Mouse (Mus musculus): ENCODE data around the gene Aamdc. TPM values are rescaled to one million over a fixed set of nuclear protein-coding genes. Genes with fewer than 3 reads are reported as not detected.

Aamdc gene
- total and polyA plus RNA-seq, 3 experiments = 11.9 to 13.2 (median 12.2) TPM

- H3K79me2 ChIP-seq (replicated peaks; ENCODE audit: control insufficient read depth, extremely low read depth, insufficient read depth, poor library complexity, severe bottlenecking) = no peaks in the 10 kb centered on the region
- H3K27me3 ChIP-seq (replicated peaks) = no peaks in the 10 kb centered on the region
- H3K27ac ChIP-seq (ENCODE audit: insufficient read depth, low read depth) = no peak overlapping the region
- TF ChIP-seq NELFE (IDR thresholded peaks at IDR 0.05; ENCODE audit: low read depth, low read length) = no peak
- TF ChIP-seq CHD2 (IDR thresholded peaks at IDR 0.05; ENCODE audit: low read length) = no peak
- no peak for TF ChIP-seq E2F4 (IDR thresholded peaks at IDR 0.05; ENCODE audit: insufficient replicate concordance, low read depth, low read length)
- no peak for TF ChIP-seq MEF2A (IDR thresholded peaks at IDR 0.05; ENCODE audit: borderline replicate concordance, low read depth, low read length)
- TF ChIP-seq ETS1 (conservative IDR thresholded peaks at IDR 0.05; ENCODE audit: low read depth, low read length) = no peak
- TF ChIP-seq ZNF384 (IDR thresholded peaks at IDR 0.05; ENCODE audit: low read depth, low read length) = no peak
- TF ChIP-seq KAT2A (IDR thresholded peaks at IDR 0.05; ENCODE audit: insufficient replicate concordance, low read length) = no peak
- no peak for TF ChIP-seq POLR2AphosphoS2 (IDR thresholded peaks at IDR 0.05; ENCODE audit: low read depth, low read length)
- TF ChIP-seq HCFC1 (IDR thresholded peaks at IDR 0.05; ENCODE audit: low read depth, low read length) = no peak
- no peak for TF ChIP-seq ELF1 (IDR thresholded peaks at IDR 0.05; ENCODE audit: low read depth, low read length)
- TF ChIP-seq TCF12 (IDR thresholded peaks at IDR 0.05; ENCODE audit: low read depth, low read length) = no peak
- no peak for TF ChIP-seq EP300 (IDR thresholded peaks at IDR 0.05; ENCODE audit: low read length)
- TF ChIP-seq GABPA (IDR thresholded peaks at IDR 0.05; ENCODE audit: insufficient replicate concordance, low read depth, low read length) = no peak
- TF ChIP-seq CTCF (conservative IDR thresholded peaks at IDR 0.05 in 1 of 2, IDR thresholded peaks at IDR 0.05 in 1 of 2; ENCODE audit: low read depth in 2 of 2, low read length in 2 of 2) = no peak
- TF ChIP-seq PAX5 (IDR thresholded peaks at IDR 0.05; ENCODE audit: low read length) = no peak
- no peak overlapping the region for H3K9ac ChIP-seq (ENCODE audit: insufficient read depth, low read depth)
- dilution Hi-C loops (cut with MboI; ENCODE audit: extremely low pct_ligation_motif_present, extremely low pct_unique_long_range_greater_than_20kb, low sequenced_read_pairs) (no loop called here), in situ Hi-C loops (cut with MboI; ENCODE audit: low pct_ligation_motif_present, low pct_unique_long_range_greater_than_20kb, low sequenced_read_pairs) (no loop called here)
- H3K9me3 ChIP-seq (replicated peaks; ENCODE audit: low read length) = no peaks in the 10 kb centered on the region
- H3K4me2 ChIP-seq (ENCODE audit: insufficient read depth, low read depth, poor library complexity, severe bottlenecking) = no peak overlapping the region
- no peak overlapping the region for H3K4me3 ChIP-seq (replicated peaks in 1 of 3; ENCODE audit: low read depth in 2 of 3, low read length in 2 of 3, poor library complexity in 1 of 3)
- peaks cover 60 to 95% of the 10 kb centered on the region in 2 experiments for H3K36me3 ChIP-seq (replicated peaks in 1 of 2; ENCODE audit: control insufficient read depth in 1 of 2, insufficient read depth in 1 of 2, low read length in 1 of 2)
- H3K4me1 ChIP-seq (ENCODE audit: control insufficient read depth in 1 of 2, insufficient read depth in 2 of 2) = no peaks in the 10 kb centered on the region
- no peak for DNase-seq (ENCODE audit: extremely low read depth)
These were observed 42.7 kb downstream of the Aamdc start for GRCm38 (mm10) chr7:97536571-97536970.

GRCm38 (mm10) chr7:97535531-97535930, 43.8 kb downstream of the Aamdc start:
- H3K36me3 ChIP-seq (replicated peaks in 1 of 2; ENCODE audit: control insufficient read depth in 1 of 2, insufficient read depth in 1 of 2, low read length in 1 of 2) = peaks cover 62 to 93% of the 10 kb centered on the region in 2 experiments

More at GRCm38 (mm10) chr7:97535531-97535930, 43.8 kb downstream of the Aamdc start:
- H3K9me3 ChIP-seq (replicated peaks; ENCODE audit: low read length) = peaks cover 3% of the 10 kb centered on the region
- no peak overlapping the region for H3K4me3 ChIP-seq (replicated peaks in 1 of 3; ENCODE audit: low read depth in 2 of 3, low read length in 2 of 3, poor library complexity in 1 of 3)
- no peak overlapping the region for H3K4me2 ChIP-seq (ENCODE audit: insufficient read depth, low read depth, poor library complexity, severe bottlenecking)
- H3K27ac ChIP-seq (ENCODE audit: insufficient read depth, low read depth) = no peak overlapping the region
- dilution Hi-C loops (cut with MboI; ENCODE audit: extremely low pct_ligation_motif_present, extremely low pct_unique_long_range_greater_than_20kb, low sequenced_read_pairs) (no loop called here), in situ Hi-C loops (cut with MboI; ENCODE audit: low pct_ligation_motif_present, low pct_unique_long_range_greater_than_20kb, low sequenced_read_pairs) (no loop called here)
- DNase-seq (ENCODE audit: extremely low read depth) = no peak
- H3K4me1 ChIP-seq (ENCODE audit: control insufficient read depth in 1 of 2, insufficient read depth in 2 of 2) = no peaks in the 10 kb centered on the region
- TF ChIP-seq RAD21 (IDR thresholded peaks at IDR 0.05; ENCODE audit: low read depth, low read length) = no peak
- no peak for TF ChIP-seq MEF2A (IDR thresholded peaks at IDR 0.05; ENCODE audit: borderline replicate concordance, low read depth, low read length)
- no peak for TF ChIP-seq MAX (IDR thresholded peaks at IDR 0.05; ENCODE audit: low read length)
- TF ChIP-seq POLR2A (IDR thresholded peaks at IDR 0.05; ENCODE audit: low read depth, low read length) = no peak
- TF ChIP-seq ZMIZ1 (IDR thresholded peaks at IDR 0.05; ENCODE audit: low read depth, low read length) = no peak
- TF ChIP-seq ELF1 (IDR thresholded peaks at IDR 0.05; ENCODE audit: low read depth, low read length) = no peak
- TF ChIP-seq UBTF (IDR thresholded peaks at IDR 0.05; ENCODE audit: low read depth, low read length) = no peak
- no peak for TF ChIP-seq GABPA (IDR thresholded peaks at IDR 0.05; ENCODE audit: insufficient replicate concordance, low read depth, low read length)
- TF ChIP-seq TCF12 (IDR thresholded peaks at IDR 0.05; ENCODE audit: low read depth, low read length) = no peak
- TF ChIP-seq CTCF (conservative IDR thresholded peaks at IDR 0.05 in 1 of 2, IDR thresholded peaks at IDR 0.05 in 1 of 2; ENCODE audit: low read depth in 2 of 2, low read length in 2 of 2) = no peak
- no peak overlapping the region for H3K9ac ChIP-seq (ENCODE audit: insufficient read depth, low read depth)
- no peaks in the 10 kb centered on the region for H3K79me2 ChIP-seq (replicated peaks; ENCODE audit: control insufficient read depth, extremely low read depth, insufficient read depth, poor library complexity, severe bottlenecking)
- no peaks in the 10 kb centered on the region for H3K27me3 ChIP-seq (replicated peaks)

Data from CH12.LX (cell line).